Mouse (Mus musculus): Measurements from ENCODE around the gene Sox2. TPM values are rescaled to one million over a fixed set of nuclear protein-coding genes. Genes with fewer than 3 reads are reported as not detected.

The Sox2 gene
- polyA plus RNA-seq, 1 experiment from 2014 or later: 20.9 TPM

- H3K4me3 ChIP-seq: peak overlapping the region; percentile 33
- no peaks in the 10 kb centered on the region for H3K9me3 ChIP-seq
- ATAC-seq (ENCODE audit: low read depth): peak; percentile 90
- H3K9ac ChIP-seq: peak overlapping the region; percentile 68
- H3K4me1 ChIP-seq (replicated peaks): peaks cover 14% of the 10 kb centered on the region
- peak overlapping the region; percentile 67 for H3K4me2 ChIP-seq
- 3% methylated on average over 20 of the region's 20 CpGs for WGBS
- H3K36me3 ChIP-seq: no peaks in the 10 kb centered on the region
- H3K27me3 ChIP-seq: no peaks in the 10 kb centered on the region
- H3K27ac ChIP-seq (replicated peaks): peak overlapping the region; percentile 46; the same call in 1 of the 2 replicates
Observed at GRCm38 (mm10) chr3:34691703-34692393, 41.6 kb downstream of the Sox2 start.

- Histone ChIP-seq H3K4me1 (replicated peaks) (peaks cover 14% of the 10 kb centered on the region), H3K27me3 (no peaks in the 10 kb centered on the region), H3K4me3 (peak overlapping the region; percentile 33), H3K9ac (peak overlapping the region; percentile 68), H3K9me3 (no peaks in the 10 kb centered on the region), H3K27ac (replicated peaks) (peak overlapping the region; percentile 46; the same call in 1 of the 2 replicates), H3K4me2 (peak overlapping the region; percentile 67), H3K36me3 (no peaks in the 10 kb centered on the region)
- peak; percentile 41 for ATAC-seq (ENCODE audit: low read depth)
- WGBS: 12% methylated on average over 11 of the region's 15 CpGs
Observed at GRCm38 (mm10) chr3:34692394-34692745, 42.2 kb downstream of the Sox2 start.

MicroRNA genes within 50 kb of the gene (microRNA counts, 519-probe panel; counts per million panel counts)
- not detected for microRNA mmu-miR-1897-3p

Small RNA genes within 50 kb of the gene (microRNA-seq; reads per million reads assigned to microRNA genes)
- not detected for gene Mir1897

All from neural tube, embryonic 13.5 days (tissue).